In genomic region chr12:69986786-69987497, GRCm38 (mm10) we compare ENCODE assay signal across 8 mouse cellular contexts. TPM values are rescaled to one million over a fixed set of nuclear protein-coding genes. Genes with fewer than 3 reads are reported as not detected.
DNase-seq lines count a peak whose midpoint lies in the region; ATAC-seq and TF ChIP-seq lines count a peak whose summit lies in the region.

Sav1 (minus strand) TSS chr12:69987002.

- intact Hi-C loops in left cerebral cortex, postnatal 36 days (cut with DNase I): loop anchor here (10.0 kb wide), 2 partner anchors 58 to 158 kb away; no protein-coding TSS in a partner anchor

- WGBS in embryonic facial prominence, embryonic 10.5 days: under 1% methylated on average over 102 of the region's 102 CpGs
- WGBS in intestine, postnatal 0 days: under 1% methylated on average over 85 of the region's 102 CpGs
- WGBS in midbrain, embryonic 10.5 days: under 1% methylated on average over 99 of the region's 102 CpGs

- H3K27me3 ChIP-seq in embryonic facial prominence, embryonic 10.5 days (replicated peaks; ENCODE audit: low read depth, poor library complexity, severe bottlenecking): no peaks in the 10 kb centered on the region
- no peaks in the 10 kb centered on the region for H3K27me3 ChIP-seq in intestine, postnatal 0 days (replicated peaks; ENCODE audit: control insufficient read depth, insufficient read depth, low read length)
- no peaks in the 10 kb centered on the region for H3K27me3 ChIP-seq in midbrain, embryonic 10.5 days (ENCODE audit: low read depth, poor library complexity, severe bottlenecking)

- H3K4me3 ChIP-seq in embryonic facial prominence, embryonic 10.5 days: peak within 1 kb of the TSS; percentile 92
- peak within 1 kb of the TSS; percentile 72 for H3K4me3 ChIP-seq in intestine, postnatal 0 days (ENCODE audit: low read depth, low read length)
- H3K4me3 ChIP-seq in midbrain, embryonic 10.5 days: peak within 1 kb of the TSS; percentile 93

- H3K4me2 ChIP-seq in intestine, postnatal 0 days (replicated peaks; ENCODE audit: low read depth): peak within 1 kb of the TSS; percentile 77

- peaks cover 10% of the 10 kb centered on the region for H3K4me1 ChIP-seq in embryonic facial prominence, embryonic 10.5 days
- no peaks in the 10 kb centered on the region for H3K4me1 ChIP-seq in intestine, postnatal 0 days (replicated peaks; ENCODE audit: control insufficient read depth, insufficient read depth, low read length)
- peaks cover 24% of the 10 kb centered on the region for H3K4me1 ChIP-seq in midbrain, embryonic 10.5 days

- H3K27ac ChIP-seq in embryonic facial prominence, embryonic 10.5 days (replicated peaks): peak within 1 kb of the TSS; percentile 98
- H3K27ac ChIP-seq in intestine, postnatal 0 days (ENCODE audit: low read depth, low read length): peak within 1 kb of the TSS; percentile 86
- H3K27ac ChIP-seq in midbrain, embryonic 10.5 days (replicated peaks): peak within 1 kb of the TSS; percentile 97

- DNase-seq in adrenal gland, postnatal 14 days: peak; percentile 92
- DNase-seq in embryonic facial prominence, embryonic 10.5 days (ENCODE audit: low spot score): peak; percentile 92
- no peak for DNase-seq in gonadal fat pad, adult 2 months (ENCODE audit: low read depth)
- peak; percentile 88 to 92 for DNase-seq in left cerebral cortex, postnatal 36 days (ENCODE audit: low spot score in 2 of 2)
- DNase-seq in midbrain, embryonic 10.5 days (ENCODE audit: low spot score): peak; percentile 87
- DNase-seq in right cerebral cortex, postnatal 36 days (ENCODE audit: low spot score in 2 of 2): peak; percentile 74 to 76
- peak; percentile 86 for DNase-seq in yolk sac, embryonic 10.5 days (ENCODE audit: low spot score)

- peak; percentile 22; the same call in 1 of the 2 replicates for TF ChIP-seq CTCF in intestine, postnatal 0 days (IDR thresholded peaks at IDR 0.05; ENCODE audit: low read depth)

- peaks cover 25% of the 10 kb centered on the region for H3K36me3 ChIP-seq in embryonic facial prominence, embryonic 10.5 days (replicated peaks)
- H3K36me3 ChIP-seq in intestine, postnatal 0 days (ENCODE audit: control insufficient read depth, insufficient read depth): peaks cover 12% of the 10 kb centered on the region; the same call in 1 of the 2 replicates
- H3K36me3 ChIP-seq in midbrain, embryonic 10.5 days: peaks cover 25% of the 10 kb centered on the region

- peak within 1 kb of the TSS; percentile 89 for H3K9ac ChIP-seq in intestine, postnatal 0 days (ENCODE audit: low read depth, low read length)

- no peaks in the 10 kb centered on the region for H3K9me3 ChIP-seq in embryonic facial prominence, embryonic 10.5 days
- no peaks in the 10 kb centered on the region for H3K9me3 ChIP-seq in intestine, postnatal 0 days (ENCODE audit: control insufficient read depth)
- no peaks in the 10 kb centered on the region for H3K9me3 ChIP-seq in midbrain, embryonic 10.5 days (replicated peaks)

- ATAC-seq in intestine, postnatal 0 days: peak; percentile 95

RNA-seq across cellular contexts. Expression of gene Sav1, which starts in this region (rescaled TPM):
- total RNA-seq in adrenal gland, postnatal 14 days (2021): 45.7 and 49.3 TPM in 2 replicates
- polyA plus RNA-seq in embryonic facial prominence, embryonic 10.5 days (2016; fragmentation: Nextera tagmentation; extraction: Ambion mirVana): 6.4 and 6.9 TPM in 2 replicates
- 19.7 and 24.4 TPM in 2 replicates for polyA plus RNA-seq in gonadal fat pad, adult 2 months (2012; rRNA removed)
- 3.7 and 3.8 TPM in 2 replicates for polyA plus RNA-seq in intestine, postnatal 0 days (2015; fragmentation: Nextera tagmentation; extraction: Ambion mirVana)
- total RNA-seq in left cerebral cortex, postnatal 36 days (2021): 10 to 100 TPM; 18.8 to 22.2 TPM
- 2.4 and 3.9 TPM in 2 replicates for polyA plus RNA-seq in midbrain, embryonic 10.5 days (2016; fragmentation: Nextera tagmentation; extraction: Ambion mirVana)
